Mouse (Mus musculus) left cerebral cortex, postnatal 25 days (tissue): Measurements from ENCODE around the gene Commd6. TPM values are rescaled to one million over a fixed set of nuclear protein-coding genes. Genes with fewer than 3 reads are reported as not detected.
"Not testable (repeated sequence)": the region's sequence is repeated elsewhere in the genome, so short reads cannot be mapped to it uniquely, and the experiment has no call there.

Experiments used
- DNase-seq, 2 experiments: peaks; one replicate each; pipeline ENCODE4 v3.0.0; 2022; ENCODE audit warnings: low spot score in 2 of 2, mixed read lengths in 1 of 2
- intact Hi-C: fragments of 180-260 bp; cut with DNase I; formaldehyde crosslinking; loops from one replicate; pipeline ENCODE4 v1.15.1; 2025
- total RNA-seq, 2 experiments: library from RNA; stranded (reverse); gene quantifications; 2 replicates each; pipeline ENCODE4 v1.2.3; 2021

Gene Commd6
- total RNA-seq, 2 experiments from 2014 or later, result 62.6 to 65.7 TPM

DNA sequence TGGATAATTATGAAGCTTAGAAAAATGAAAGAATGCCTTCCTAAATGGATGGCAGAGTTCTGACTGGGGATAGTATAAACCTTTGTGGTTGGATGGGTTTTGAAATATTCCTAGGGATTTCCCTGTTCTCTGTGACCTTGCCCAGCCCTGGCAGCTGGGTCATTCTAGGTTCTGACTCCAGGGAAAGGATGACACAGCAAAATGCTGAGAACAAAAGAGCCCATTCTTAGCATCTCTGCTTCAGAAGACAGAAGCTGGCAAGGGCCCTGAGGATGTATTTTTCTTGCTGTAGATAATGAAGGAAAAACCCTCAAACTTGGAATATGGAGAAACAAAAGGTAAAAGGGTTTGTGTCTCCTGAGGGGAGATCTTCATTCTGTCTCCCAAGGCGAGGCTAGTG lies 27.3 kb downstream of the Commd6 start:
- no peak for DNase-seq
- intact Hi-C loops, result no loop called here

DNA sequence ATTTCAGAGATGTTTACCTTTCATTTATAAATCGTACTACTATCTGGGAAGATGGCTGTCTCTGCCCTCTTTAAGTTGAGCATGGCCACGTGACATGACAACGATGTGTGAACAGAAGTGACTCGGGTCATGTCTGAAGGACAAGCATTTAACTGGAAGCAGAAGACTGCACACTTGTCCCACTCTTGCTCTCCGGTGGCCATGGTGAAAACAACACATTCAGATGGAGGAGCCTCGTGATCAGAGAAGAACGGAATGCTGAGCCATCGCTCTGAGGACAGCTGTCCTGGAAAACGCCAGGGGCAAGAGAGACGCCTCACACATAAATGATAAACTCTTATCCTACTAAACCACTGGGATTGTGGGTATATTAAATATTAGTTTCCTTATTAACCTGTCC lies 29.8 kb downstream of the Commd6 start:
- DNase-seq, result no peak
- intact Hi-C loops, result no loop called here

DNA sequence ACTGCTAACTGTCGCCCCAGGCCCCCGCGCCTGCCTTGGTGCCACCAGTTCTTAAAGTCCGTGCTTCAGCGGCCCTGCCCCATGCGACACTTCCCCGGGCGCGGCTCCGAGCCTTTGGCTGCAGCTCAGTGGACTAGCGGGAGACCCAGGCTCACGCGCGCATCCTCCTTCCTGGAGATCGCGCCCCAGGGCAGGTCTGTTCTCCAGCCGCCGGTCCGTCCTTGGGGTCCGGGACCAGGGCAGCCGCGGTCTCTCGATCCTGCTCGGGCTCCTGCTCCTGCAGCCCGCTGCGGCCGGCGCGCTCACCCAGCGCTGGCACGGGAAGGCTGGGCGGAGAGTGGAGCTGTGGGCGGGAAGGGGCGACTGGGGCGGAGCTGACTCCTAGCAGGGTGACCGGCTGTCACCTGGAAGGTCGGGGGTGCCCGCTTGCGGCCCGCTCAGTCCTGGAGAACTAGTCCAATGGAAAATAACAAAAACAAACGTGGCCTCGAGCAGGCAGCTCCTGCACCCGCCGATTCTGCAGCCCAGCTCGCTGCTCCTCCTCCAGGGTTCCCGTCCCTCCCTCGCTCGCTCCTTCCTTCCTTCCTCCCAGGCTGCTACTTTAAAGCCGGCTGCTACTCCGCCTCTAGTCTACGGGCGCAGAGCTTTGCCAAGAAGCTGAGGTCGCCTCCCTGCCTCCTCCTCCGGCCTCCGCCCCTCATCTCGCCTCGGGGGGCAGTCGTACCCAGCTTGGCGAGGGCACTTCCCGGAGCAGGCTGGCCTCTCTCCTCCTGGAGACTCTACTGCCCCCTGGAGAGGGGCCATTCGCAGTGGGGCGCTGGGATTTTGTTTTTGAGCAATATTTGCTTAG lies 31.7 kb downstream of the Commd6 start, which contains the start of gene Tbc1d4:
TSS of gene Tbc1d4 (minus strand) at position 673 of the 850 bp plus-strand sequence.
- DNase-seq, result peak; percentile 64 to 70
- intact Hi-C loops, result loop anchor here (2.0 kb wide), 1 partner anchor 92 kb away; no protein-coding TSS in a partner anchor

DNA sequence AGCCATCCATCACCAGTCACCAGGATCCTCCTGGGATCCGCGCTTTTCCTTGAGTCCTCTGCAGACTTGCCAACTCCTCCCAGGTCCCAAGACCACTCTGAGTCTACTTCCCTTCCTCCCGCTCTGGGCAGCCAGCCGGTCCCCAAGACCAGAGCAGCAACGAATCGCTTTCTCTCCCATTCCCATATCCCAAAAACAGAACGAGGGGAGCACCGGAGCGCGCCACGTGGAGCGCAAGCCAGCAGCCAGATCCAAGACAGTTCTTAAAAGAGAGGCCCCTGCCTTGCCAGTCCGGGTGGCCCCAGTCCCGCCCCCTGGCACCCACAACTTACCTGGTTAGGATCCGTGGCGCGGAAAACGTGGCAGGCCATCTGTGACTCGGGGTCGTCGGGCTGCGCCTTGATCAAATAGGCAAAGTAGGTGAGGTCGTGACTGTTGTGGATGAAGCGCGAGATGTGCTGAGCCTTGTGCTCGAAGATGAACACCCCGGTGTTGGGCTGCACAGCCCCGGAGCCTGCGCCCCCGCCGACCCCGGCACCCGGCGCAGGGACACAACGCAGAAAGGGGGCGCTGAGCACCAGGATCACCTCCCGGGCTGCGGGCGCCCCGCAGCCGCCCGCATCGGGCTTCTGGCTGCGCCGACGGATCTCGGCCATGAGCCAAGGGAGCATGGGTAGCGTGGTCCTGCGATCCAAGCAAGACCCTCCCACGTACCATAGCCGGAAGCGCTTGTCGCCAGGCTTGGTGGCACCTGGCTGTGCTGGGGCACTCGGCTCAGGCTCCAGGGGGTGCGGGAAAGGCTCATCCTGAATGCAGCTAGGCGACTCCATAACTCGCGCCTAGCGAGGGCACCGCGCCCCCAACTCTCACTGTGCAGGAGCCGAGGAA lies 32.6 kb downstream of the Commd6 start:
- intact Hi-C loops, result loop anchor here (2.0 kb wide), 1 partner anchor 91 kb away; no protein-coding TSS in a partner anchor

DNA sequence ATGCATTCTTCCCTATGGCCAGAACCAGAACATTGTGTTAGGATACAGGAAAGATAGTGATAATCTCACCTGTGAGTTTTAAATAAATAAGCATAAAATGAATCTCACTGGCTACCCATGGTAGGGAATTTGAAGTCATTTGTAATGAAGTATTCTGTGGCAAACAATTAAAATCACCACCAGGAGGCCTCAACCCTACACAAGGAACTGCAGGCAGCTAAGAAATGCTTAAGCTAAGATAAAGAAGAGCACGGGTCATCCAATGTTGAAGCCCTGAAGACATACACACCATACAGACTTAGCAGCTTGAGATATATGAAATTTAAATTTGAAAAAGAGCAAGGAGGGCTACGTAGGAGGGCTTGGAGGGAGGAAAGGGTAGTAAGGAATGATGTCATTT lies 34.6 kb downstream of the Commd6 start:
- no peak for DNase-seq
- intact Hi-C loops, result no loop called here

More for the DNA sequence above, 32.6 kb downstream of the Commd6 start:
- peak; percentile 20 to 38 for DNase-seq

DNA sequence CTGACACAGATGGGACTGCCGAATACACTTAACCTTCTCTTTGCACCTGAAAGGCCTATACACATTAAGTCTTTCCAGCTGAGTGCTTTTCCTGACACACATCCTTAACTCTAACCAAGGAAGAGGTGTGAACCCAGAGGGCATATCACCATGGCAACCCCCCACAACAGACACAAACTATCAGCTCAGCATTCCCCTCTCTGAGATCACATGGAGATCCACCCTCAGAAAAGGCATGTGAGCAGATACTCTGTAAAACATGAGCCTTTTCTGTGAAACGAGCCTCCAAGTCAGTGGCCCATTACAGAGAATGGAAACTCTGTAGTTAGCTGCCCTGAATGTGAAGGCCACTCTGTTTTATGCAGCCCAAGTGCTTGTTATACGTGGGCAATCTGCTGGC lies 37.6 kb downstream of the Commd6 start:
- intact Hi-C loops, result no loop called here
- no peak for DNase-seq

DNA sequence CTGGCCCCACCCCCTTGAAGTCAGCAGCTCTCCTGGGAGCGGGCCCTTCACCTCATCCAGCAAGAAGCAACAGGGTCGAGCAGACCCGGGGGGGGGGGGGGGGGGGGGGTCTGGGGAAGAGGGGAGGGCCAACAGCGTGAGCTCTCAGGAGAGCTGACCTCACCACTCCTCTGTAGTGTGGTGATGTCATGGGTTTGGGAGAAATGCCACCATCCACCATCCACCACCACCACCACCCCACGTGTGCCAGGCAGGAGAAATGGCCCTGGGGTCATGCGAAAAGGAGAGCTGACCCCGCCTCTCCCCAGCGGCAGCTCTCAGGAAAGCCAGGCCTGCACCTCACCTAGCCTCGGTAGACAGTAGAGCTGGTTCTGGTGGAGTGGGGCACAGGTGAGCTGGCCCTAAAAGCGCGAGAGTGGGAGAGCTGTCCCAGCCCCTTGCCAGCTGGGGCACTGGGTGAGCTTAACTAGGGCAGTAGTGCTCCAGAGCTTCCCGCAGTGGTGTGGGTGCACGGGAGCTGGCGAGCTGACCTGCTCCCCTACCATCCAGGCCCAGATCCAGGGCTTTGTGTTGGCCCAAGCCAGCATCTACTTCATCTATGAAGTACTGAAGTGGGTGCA lies 43.3 kb downstream of the Commd6 start:
- intact Hi-C loops, result no loop called here

DNA sequence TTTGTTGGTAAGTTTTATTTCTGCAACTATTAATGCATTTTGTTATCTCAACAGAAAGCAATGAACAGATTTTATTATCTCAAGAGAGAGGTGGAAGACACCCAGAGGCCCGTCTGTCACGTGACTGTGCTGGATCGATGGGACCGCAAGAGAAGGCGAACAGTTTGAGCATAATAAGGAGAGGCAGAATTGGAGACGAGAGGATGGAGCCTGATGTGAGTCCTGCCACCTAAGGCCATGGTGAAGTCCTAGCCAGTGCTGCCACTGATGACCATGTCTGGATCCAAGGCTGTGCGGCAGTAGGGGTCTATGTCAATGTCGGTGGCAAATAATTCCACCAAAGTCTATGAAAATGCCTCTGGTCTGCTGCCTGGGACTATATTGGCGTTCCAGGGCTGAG lies 43.8 kb downstream of the Commd6 start:
- DNase-seq, result no peak
- intact Hi-C loops, result no loop called here

More for the DNA sequence above, 43.3 kb downstream of the Commd6 start:
- no peak for DNase-seq

DNA sequence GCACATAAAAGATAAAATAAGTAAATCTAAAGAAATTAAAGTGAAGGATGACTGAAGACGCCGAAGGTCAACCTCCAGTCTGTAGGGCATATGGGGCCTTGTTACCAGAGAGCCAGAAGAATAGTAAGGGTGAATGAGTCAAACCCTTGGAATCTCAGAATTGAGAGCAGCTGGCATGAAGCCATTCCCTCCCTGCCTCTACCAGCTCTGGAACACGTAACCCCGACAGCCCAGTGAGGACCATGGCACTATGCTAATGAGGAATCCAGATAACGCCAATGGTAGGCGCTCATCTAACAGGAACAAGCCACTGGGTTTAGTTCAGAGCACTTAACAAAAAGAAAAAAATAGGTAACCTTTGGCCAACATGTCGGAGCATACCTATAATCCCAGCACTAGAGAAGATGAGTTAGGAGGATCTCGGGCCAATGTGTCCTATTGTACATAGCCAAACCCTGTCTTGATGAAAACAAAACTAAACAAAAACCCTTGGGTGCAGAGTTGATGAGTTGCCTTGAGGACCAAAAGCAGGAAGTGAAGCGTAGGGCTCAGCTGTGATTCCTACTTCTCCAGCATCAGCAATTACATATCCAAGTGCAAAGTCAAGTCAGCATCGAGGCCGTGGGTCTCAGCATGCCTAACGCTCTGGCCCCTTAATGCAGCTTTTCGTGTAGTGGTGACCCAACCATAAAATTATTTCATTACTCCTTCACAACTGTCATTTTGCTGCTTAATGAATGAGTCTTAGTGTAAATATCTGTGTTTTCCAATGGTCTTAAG lies 45.0 kb downstream of the Commd6 start:
- intact Hi-C loops, result no loop called here
- DNase-seq, result no peak

DNA sequence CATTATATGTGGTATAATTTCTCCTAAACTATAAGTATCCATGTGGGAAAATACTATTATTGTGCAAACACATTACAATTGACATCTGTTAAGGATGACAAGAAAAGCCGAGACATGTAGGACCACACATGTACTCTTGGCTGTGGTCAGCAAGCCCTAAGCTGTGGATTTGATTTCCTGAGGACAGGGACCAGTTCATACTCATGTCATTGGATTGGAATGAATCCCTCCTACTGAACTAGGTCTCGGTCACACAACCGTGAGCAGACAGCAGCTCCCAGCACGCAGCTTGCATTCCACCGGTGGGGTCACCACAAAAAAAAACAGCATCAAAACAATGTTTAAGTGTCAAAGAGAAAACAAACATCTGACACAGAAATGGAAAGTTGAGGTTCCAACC lies 46.5 kb downstream of the Commd6 start:
- DNase-seq, result no peak
- intact Hi-C loops, result no loop called here

DNA sequence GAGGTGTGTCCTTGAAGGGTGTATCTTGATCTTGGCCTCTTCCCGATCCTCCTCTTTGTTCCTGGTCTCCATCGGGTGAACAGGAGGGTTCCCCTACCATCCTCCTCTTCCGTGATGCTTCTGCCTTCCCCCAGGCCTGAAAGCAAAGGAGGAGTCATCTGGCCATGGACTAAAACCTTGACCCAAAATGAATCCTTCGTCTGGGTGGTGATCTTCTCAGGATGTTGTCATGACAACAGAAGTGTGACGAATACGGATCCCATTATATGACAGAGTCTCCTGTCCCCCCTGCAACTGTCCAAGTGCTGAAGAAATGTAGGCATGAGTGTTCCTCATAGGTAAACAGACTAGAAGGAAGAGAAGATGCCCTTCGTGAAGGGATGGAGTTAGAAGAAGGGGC lies 47.1 kb downstream of the Commd6 start:
- no peak for DNase-seq
- intact Hi-C loops, result no loop called here

DNA sequence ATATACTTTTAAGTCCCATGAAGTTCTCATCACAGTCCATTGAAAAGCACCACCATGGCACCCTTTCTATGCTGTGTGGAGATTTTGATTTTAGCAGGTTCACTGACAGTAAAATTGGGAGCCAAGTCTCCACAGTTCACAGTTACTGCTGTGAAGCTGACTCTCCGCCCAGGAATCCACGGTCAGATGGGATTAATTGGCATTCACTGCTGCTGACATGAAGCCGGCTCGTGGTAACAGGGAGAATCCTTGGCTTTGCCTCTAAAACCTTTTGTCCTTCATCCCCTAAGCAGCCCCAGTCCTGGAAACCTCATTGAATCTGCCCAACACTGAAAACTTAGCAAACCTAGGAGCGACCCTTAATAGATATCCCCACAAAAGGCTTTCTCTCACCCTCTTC lies 49.4 kb downstream of the Commd6 start:
- DNase-seq, result no peak
- intact Hi-C loops, result no loop called here

DNA sequence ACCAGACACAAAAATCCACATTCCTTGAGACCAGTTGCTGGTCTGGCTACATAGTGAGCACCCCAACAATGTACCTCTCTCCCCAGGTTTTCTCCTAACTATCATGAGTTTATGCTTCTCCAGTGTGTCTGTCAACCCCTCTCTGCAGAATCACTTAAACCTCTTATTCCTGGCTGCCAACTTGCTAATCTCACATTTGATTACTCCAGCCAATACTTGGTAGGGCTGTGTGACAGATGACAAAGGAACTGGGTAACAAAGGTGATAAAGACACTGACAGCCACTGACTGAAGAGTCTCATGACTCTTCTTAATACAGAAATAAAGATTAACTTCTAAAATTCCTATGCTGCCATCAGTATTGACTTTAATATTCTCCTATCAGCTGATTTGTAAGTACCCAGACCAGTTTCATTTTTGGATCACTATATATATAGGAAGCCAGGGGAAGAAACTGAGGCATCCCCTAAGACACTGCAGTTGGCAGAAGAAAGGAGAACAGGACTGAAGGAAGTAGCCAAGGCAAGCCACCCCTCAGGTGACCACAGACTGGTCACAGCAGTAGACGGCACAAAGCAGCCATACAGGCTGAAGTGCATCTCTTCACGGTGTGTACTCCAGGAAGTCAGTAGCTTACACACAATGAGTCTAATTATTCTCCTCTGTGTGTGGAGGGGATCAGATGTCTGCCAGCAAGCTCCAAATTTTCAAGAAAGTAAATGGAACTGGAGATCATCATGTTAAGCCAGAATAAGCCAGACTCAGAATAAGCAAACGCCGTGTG lies 52.1 kb downstream of the Commd6 start:
- intact Hi-C loops, DNase-seq: not testable (repeated sequence)

DNA sequence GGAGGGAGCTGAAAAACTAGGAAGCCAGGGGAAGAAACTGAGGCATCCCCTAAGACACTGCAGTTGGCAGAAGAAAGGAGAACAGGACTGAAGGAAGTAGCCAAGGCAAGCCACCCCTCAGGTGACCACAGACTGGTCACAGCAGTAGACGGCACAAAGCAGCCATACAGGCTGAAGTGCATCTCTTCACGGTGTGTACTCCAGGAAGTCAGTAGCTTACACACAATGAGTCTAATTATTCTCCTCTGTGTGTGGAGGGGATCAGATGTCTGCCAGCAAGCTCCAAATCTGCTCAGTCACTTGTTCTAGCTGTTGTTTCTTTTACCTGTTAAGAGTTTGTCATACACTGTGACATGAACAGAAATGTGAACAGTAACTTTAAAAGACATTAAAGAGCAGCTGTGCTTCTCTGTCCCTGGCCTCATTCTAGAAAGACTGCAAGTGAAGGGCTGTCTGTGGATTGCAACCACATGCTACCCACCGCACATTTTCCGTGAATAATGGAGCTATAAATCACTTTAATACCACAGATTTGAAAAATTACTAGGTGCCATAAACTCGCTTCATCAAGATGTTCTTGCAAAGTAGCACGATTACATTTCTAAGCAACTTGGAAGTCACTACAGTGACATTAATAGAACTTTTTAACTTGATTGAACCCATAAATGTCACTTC lies 53.0 kb downstream of the Commd6 start:
- DNase-seq, intact Hi-C loops: not testable (repeated sequence)

DNA sequence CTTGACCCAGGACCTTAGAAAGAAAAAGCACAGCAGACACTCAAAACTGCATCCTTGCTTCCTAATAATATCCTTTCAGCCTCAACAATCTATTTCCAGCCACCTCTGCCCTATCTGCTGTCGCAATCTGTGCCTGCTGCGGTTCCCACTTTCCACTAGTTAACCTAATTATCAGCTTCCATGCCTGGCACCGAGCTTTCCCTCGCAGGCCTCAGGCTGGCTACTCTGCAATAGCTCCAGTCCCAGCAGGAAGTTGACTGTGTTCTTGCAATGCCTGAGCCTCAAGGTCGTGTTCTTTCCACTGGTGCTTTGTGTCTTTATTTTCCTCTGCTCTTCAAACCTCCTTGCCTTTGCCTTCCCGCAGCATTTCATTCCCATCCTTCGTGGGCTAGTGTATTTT lies 54.4 kb downstream of the Commd6 start:
- DNase-seq, result no peak
- intact Hi-C loops, result no loop called here
